Mouse (Mus musculus): ENCODE data around the gene Slc6a6. TPM values are rescaled to one million over a fixed set of nuclear protein-coding genes. Genes with fewer than 3 reads are reported as not detected.

Slc6a6 gene
- total and polyA plus RNA-seq, 3 experiments: 28.4 to 56.0 (median 31.3) TPM

GRCm38 (mm10) chr6:91646822-91647221 lies 37.0 kb upstream of the Slc6a6 start:
- Histone ChIP-seq H3K9me3 (replicated peaks; ENCODE audit: low read length) (peaks cover 4% of the 10 kb centered on the region), H3K9ac (ENCODE audit: insufficient read depth, low read depth) (no peak overlapping the region), H3K27ac (ENCODE audit: insufficient read depth, low read depth) (no peak overlapping the region), H3K4me1 (ENCODE audit: control insufficient read depth in 1 of 2, insufficient read depth in 2 of 2) (peaks cover 0 to 5% of the 10 kb centered on the region in 2 experiments; a peak in 2 of 4 replicates), H3K4me2 (ENCODE audit: insufficient read depth, low read depth, poor library complexity, severe bottlenecking) (no peak overlapping the region), H3K4me3 (replicated peaks in 1 of 3; ENCODE audit: low read depth in 2 of 3, low read length in 2 of 3, poor library complexity in 1 of 3) (no peak overlapping the region), H3K79me2 (replicated peaks; ENCODE audit: control insufficient read depth, extremely low read depth, insufficient read depth, poor library complexity, severe bottlenecking) (no peaks in the 10 kb centered on the region), H3K36me3 (replicated peaks in 1 of 2; ENCODE audit: control insufficient read depth in 1 of 2, insufficient read depth in 1 of 2, low read length in 1 of 2) (no peaks in the 10 kb centered on the region), H3K27me3 (replicated peaks) (no peaks in the 10 kb centered on the region)
- TF ChIP-seq NRF1 (IDR thresholded peaks at IDR 0.05; ENCODE audit: low read depth, low read length): no peak
- no peak for TF ChIP-seq MAZ (IDR thresholded peaks at IDR 0.05; ENCODE audit: low read depth, low read length)
- TF ChIP-seq TCF12 (IDR thresholded peaks at IDR 0.05; ENCODE audit: low read depth, low read length): no peak
- TF ChIP-seq TBP (conservative IDR thresholded peaks at IDR 0.05; ENCODE audit: low read depth, low read length): no peak
- TF ChIP-seq IRF4 (IDR thresholded peaks at IDR 0.05; ENCODE audit: low read depth, low read length): no peak
- TF ChIP-seq MAFK (IDR thresholded peaks at IDR 0.05; ENCODE audit: insufficient replicate concordance, low read length): no peak
- no peak for TF ChIP-seq ELF1 (IDR thresholded peaks at IDR 0.05; ENCODE audit: low read depth, low read length)
- TF ChIP-seq MEF2A (IDR thresholded peaks at IDR 0.05; ENCODE audit: borderline replicate concordance, low read depth, low read length): no peak
- no peak for TF ChIP-seq GABPA (IDR thresholded peaks at IDR 0.05; ENCODE audit: insufficient replicate concordance, low read depth, low read length)
- no peak for TF ChIP-seq MYC (IDR thresholded peaks at IDR 0.05; ENCODE audit: low read depth, low read length)
- TF ChIP-seq ZC3H11A (IDR thresholded peaks at IDR 0.05; ENCODE audit: low read depth, low read length): no peak
- no peak for DNase-seq (ENCODE audit: extremely low read depth)
- dilution Hi-C loops (cut with MboI; ENCODE audit: extremely low pct_ligation_motif_present, extremely low pct_unique_long_range_greater_than_20kb, low sequenced_read_pairs) (no loop called here), in situ Hi-C loops (cut with MboI; ENCODE audit: low pct_ligation_motif_present, low pct_unique_long_range_greater_than_20kb, low sequenced_read_pairs) (no loop called here)

- no peak for TF ChIP-seq CHD1 (IDR thresholded peaks at IDR 0.05; ENCODE audit: low read depth, low read length)
- no peak for TF ChIP-seq TCF12 (IDR thresholded peaks at IDR 0.05; ENCODE audit: low read depth, low read length)
- no peak for TF ChIP-seq TBP (conservative IDR thresholded peaks at IDR 0.05; ENCODE audit: low read depth, low read length)
- no peak for TF ChIP-seq NRF1 (IDR thresholded peaks at IDR 0.05; ENCODE audit: low read depth, low read length)
- no peak for TF ChIP-seq GABPA (IDR thresholded peaks at IDR 0.05; ENCODE audit: insufficient replicate concordance, low read depth, low read length)
- TF ChIP-seq USF2 (conservative IDR thresholded peaks at IDR 0.05; ENCODE audit: low read depth, low read length): no peak
- no peak for TF ChIP-seq JUN (IDR thresholded peaks at IDR 0.05; ENCODE audit: insufficient read depth, low read depth, low read length)
- TF ChIP-seq RCOR1 (conservative IDR thresholded peaks at IDR 0.05; ENCODE audit: low read depth, low read length): no peak
- TF ChIP-seq ETS1 (conservative IDR thresholded peaks at IDR 0.05; ENCODE audit: low read depth, low read length): no peak
- no peak for TF ChIP-seq POLR2AphosphoS2 (IDR thresholded peaks at IDR 0.05; ENCODE audit: low read depth, low read length)
- TF ChIP-seq RAD21 (IDR thresholded peaks at IDR 0.05; ENCODE audit: low read depth, low read length): no peak
- no peak for TF ChIP-seq SIN3A (IDR thresholded peaks at IDR 0.05; ENCODE audit: low read length)
- Histone ChIP-seq H3K4me1 (ENCODE audit: control insufficient read depth in 1 of 2, insufficient read depth in 2 of 2) (peaks cover 0 to 5% of the 10 kb centered on the region in 2 experiments; a peak in 2 of 4 replicates), H3K4me2 (ENCODE audit: insufficient read depth, low read depth, poor library complexity, severe bottlenecking) (no peak overlapping the region), H3K36me3 (replicated peaks in 1 of 2; ENCODE audit: control insufficient read depth in 1 of 2, insufficient read depth in 1 of 2, low read length in 1 of 2) (no peaks in the 10 kb centered on the region), H3K79me2 (replicated peaks; ENCODE audit: control insufficient read depth, extremely low read depth, insufficient read depth, poor library complexity, severe bottlenecking) (no peaks in the 10 kb centered on the region), H3K27ac (ENCODE audit: insufficient read depth, low read depth) (no peak overlapping the region), H3K9me3 (replicated peaks; ENCODE audit: low read length) (peaks cover 4% of the 10 kb centered on the region), H3K27me3 (replicated peaks) (no peaks in the 10 kb centered on the region), H3K9ac (ENCODE audit: insufficient read depth, low read depth) (no peak overlapping the region), H3K4me3 (replicated peaks in 1 of 3; ENCODE audit: low read depth in 2 of 3, low read length in 2 of 3, poor library complexity in 1 of 3) (no peak overlapping the region)
- dilution Hi-C loops (cut with MboI; ENCODE audit: extremely low pct_ligation_motif_present, extremely low pct_unique_long_range_greater_than_20kb, low sequenced_read_pairs): no loop called here
- in situ Hi-C loops (cut with MboI; ENCODE audit: low pct_ligation_motif_present, low pct_unique_long_range_greater_than_20kb, low sequenced_read_pairs): no loop called here
- no peak for DNase-seq (ENCODE audit: extremely low read depth)
Measured at GRCm38 (mm10) chr6:91647385-91647791, 36.5 kb upstream of the Slc6a6 start.
